Mouse (Mus musculus): ENCODE measurements around the gene Pigz. TPM values are rescaled to one million over a fixed set of nuclear protein-coding genes. Genes with fewer than 3 reads are reported as not detected.

Pigz gene
- polyA plus RNA-seq, 1 experiment from 2014 or later: 2.0 TPM

DNA sequence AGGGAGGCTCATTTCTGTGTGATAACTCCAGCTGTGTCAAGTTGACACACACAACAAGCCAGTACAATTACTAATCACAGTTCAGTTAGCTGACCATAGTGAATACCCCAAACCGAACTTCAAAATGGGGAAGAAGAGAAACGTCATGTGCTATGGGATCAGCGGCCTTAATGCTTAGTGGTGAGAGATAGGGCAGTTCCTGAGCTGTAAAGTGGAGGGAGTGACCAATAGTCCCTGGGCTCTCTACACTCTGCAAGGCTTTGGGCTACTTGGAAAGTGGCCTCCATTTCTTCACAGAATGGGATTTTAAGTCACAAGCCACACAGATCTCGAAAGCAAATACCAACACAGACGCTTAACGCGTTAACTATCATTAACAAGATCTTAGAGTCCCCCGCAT is 13.7 kb downstream of the Pigz start:
- DNase-seq: no peak
- Histone ChIP-seq H3K27ac (replicated peaks; ENCODE audit: low read depth, low read length) (peak overlapping the region; percentile 89; the same call in 1 of the 2 replicates), H3K4me3 (replicated peaks; ENCODE audit: low read depth, low read length) (peak overlapping the region; percentile 95), H3K27me3 (ENCODE audit: control insufficient read depth, insufficient read depth, low read length) (no peaks in the 10 kb centered on the region), H3K36me3 (ENCODE audit: control insufficient read depth, insufficient read depth, low read length) (peaks cover 13% of the 10 kb centered on the region), H3K9me3 (ENCODE audit: control insufficient read depth, low read length) (no peaks in the 10 kb centered on the region), H3K9ac (replicated peaks; ENCODE audit: low read length) (peak overlapping the region; percentile 90), H3K4me1 (ENCODE audit: control insufficient read depth, insufficient read depth, low read length) (peaks cover 24% of the 10 kb centered on the region), H3K4me2 (ENCODE audit: low read length) (peak overlapping the region; percentile 92)
- WGBS: 40% methylated on average over 8 of the region's 8 CpGs
- no peak for ATAC-seq (ENCODE audit: low FRiP score, low TSS enrichment)

DNA sequence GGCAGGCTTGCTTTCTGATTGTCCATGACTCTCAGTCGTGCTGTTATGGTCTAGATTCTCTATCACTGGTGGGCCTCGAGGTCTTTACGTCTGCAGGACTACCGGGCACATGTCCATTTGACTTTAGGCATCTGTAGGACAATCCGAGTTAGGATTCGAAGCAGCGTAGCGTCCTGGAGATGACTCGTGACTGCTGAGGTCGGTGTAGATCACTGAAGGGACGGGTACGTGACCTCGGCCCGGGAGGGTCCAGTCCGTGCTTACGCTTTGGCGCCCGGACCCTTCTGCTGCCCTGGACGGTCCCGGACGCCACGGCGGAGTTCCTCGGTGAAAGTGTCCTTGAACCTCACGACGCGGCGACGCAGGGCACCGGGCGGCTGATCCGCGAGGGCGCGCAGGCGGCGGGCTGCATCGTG is 14.3 kb downstream of the Pigz start:
- H3K27ac ChIP-seq (replicated peaks; ENCODE audit: low read depth, low read length): peak overlapping the region; percentile 89
- H3K9me3 ChIP-seq (ENCODE audit: control insufficient read depth, low read length): no peaks in the 10 kb centered on the region
- no peak for DNase-seq
- H3K9ac ChIP-seq (replicated peaks; ENCODE audit: low read length): peak overlapping the region; percentile 90
- peak; percentile 63; the same call in 1 of the 2 replicates for ATAC-seq (ENCODE audit: low FRiP score, low TSS enrichment)
- under 1% methylated on average over 38 of the region's 38 CpGs for WGBS
- peaks cover 24% of the 10 kb centered on the region for H3K4me1 ChIP-seq (ENCODE audit: control insufficient read depth, insufficient read depth, low read length)
- H3K4me3 ChIP-seq (replicated peaks; ENCODE audit: low read depth, low read length): peak overlapping the region; percentile 95
- no peaks in the 10 kb centered on the region for H3K27me3 ChIP-seq (ENCODE audit: control insufficient read depth, insufficient read depth, low read length)
- peak overlapping the region; percentile 92 for H3K4me2 ChIP-seq (ENCODE audit: low read length)
- H3K36me3 ChIP-seq (ENCODE audit: control insufficient read depth, insufficient read depth, low read length): peaks cover 15% of the 10 kb centered on the region

DNA sequence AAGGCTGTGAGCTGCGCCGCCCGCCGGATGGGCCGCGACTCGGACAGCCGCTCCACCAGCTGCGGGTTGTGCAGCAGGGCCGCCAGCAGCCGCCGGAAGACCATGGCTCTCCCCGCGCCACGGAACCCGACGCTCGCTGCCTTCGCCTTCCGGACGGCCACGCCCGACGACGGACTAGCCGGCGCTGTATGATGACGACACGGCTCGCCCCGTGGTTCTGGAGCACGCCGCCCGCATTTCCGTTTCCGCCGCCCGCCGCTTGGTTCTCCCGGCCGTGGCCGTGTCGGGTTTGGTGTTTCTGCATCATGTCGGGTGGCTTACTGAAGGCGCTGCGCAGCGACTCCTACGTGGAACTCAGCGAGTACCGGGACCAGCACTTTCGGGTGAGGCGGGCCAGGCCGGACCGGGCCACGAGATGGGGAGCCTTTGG is 14.7 kb downstream of the Pigz start, which contains the start of the genes 0610012G03Rik and Ncbp2:
Gene 0610012G03Rik (minus strand): TSS at position 150 of the 430 bp plus-strand sequence.
Gene Ncbp2 (plus strand): TSS at position 169 of the 430 bp plus-strand sequence.
- peaks cover 15% of the 10 kb centered on the region for H3K36me3 ChIP-seq (ENCODE audit: control insufficient read depth, insufficient read depth, low read length)
- H3K4me2 ChIP-seq (ENCODE audit: low read length): peak within 1 kb of the TSS; percentile 92
- no peaks in the 10 kb centered on the region for H3K9me3 ChIP-seq (ENCODE audit: control insufficient read depth, low read length)
- peak; percentile 99 for DNase-seq
- H3K27me3 ChIP-seq (ENCODE audit: control insufficient read depth, insufficient read depth, low read length): no peaks in the 10 kb centered on the region
- H3K4me3 ChIP-seq (replicated peaks; ENCODE audit: low read depth, low read length): peak within 1 kb of the TSS; percentile 95
- ATAC-seq (ENCODE audit: low FRiP score, low TSS enrichment): peak; percentile 91
- peak within 1 kb of the TSS; percentile 90 for H3K9ac ChIP-seq (replicated peaks; ENCODE audit: low read length)
- peak within 1 kb of the TSS; percentile 89 for H3K27ac ChIP-seq (replicated peaks; ENCODE audit: low read depth, low read length)
- H3K4me1 ChIP-seq (ENCODE audit: control insufficient read depth, insufficient read depth, low read length): peaks cover 24% of the 10 kb centered on the region
- under 1% methylated on average over 55 of the region's 55 CpGs for WGBS

DNA sequence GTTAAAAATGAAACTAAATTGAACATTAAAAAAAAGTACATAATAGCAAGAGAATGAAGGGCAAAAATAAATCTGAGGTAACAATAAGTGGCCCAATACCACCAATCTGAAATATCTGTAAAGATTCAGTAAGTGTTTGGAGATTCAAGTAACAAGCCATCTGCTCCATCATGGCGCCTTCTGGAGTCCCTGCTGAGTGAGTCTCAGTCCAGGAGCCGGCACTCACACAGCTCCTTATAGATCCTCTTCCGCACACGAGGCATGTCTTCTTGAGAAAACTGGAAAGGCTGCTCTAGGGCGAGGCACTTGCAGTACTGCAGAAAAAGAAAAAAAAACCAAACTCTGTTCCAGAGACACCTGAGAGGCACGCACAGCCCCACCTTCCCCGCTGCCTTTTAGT is 29.6 kb downstream of the Pigz start:
- Histone ChIP-seq H3K4me2 (ENCODE audit: low read length) (no peak overlapping the region), H3K27ac (replicated peaks; ENCODE audit: low read depth, low read length) (no peak overlapping the region), H3K27me3 (ENCODE audit: control insufficient read depth, insufficient read depth, low read length) (no peaks in the 10 kb centered on the region), H3K4me3 (replicated peaks; ENCODE audit: low read depth, low read length) (no peak overlapping the region), H3K9me3 (ENCODE audit: control insufficient read depth, low read length) (no peaks in the 10 kb centered on the region), H3K4me1 (ENCODE audit: control insufficient read depth, insufficient read depth, low read length) (no peaks in the 10 kb centered on the region), H3K9ac (replicated peaks; ENCODE audit: low read length) (no peak overlapping the region), H3K36me3 (ENCODE audit: control insufficient read depth, insufficient read depth, low read length) (peaks cover 78% of the 10 kb centered on the region)
- DNase-seq (no peak), ATAC-seq (ENCODE audit: low FRiP score, low TSS enrichment) (no peak)
- WGBS: 90% methylated on average over 7 of the region's 7 CpGs

DNA sequence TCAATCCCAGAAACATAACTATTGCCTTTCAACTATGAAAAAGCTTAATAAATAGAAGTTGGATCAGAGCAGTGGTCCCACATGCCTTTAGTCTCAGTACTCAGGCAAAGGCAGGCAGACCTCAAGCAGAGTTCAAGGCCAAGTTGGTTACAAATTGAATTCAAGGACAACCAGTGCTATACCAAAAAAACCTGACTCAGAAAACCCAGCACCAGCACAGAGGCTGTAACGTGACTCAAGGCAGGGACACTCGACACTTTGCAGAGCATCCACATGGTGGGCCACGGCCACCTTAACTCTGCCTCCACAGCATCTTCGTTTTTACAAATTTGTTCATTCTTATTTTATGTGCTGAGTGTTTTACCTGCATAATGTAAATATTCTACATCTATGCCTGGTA is 41.6 kb downstream of the Pigz start:
- DNase-seq (no peak), ATAC-seq (ENCODE audit: low FRiP score, low TSS enrichment) (no peak)
- Histone ChIP-seq H3K4me2 (ENCODE audit: low read length) (no peak overlapping the region), H3K9ac (replicated peaks; ENCODE audit: low read length) (no peak overlapping the region), H3K36me3 (ENCODE audit: control insufficient read depth, insufficient read depth, low read length) (peaks cover 61% of the 10 kb centered on the region), H3K4me1 (ENCODE audit: control insufficient read depth, insufficient read depth, low read length) (no peaks in the 10 kb centered on the region), H3K27me3 (ENCODE audit: control insufficient read depth, insufficient read depth, low read length) (no peaks in the 10 kb centered on the region), H3K9me3 (ENCODE audit: control insufficient read depth, low read length) (no peaks in the 10 kb centered on the region), H3K4me3 (replicated peaks; ENCODE audit: low read depth, low read length) (no peak overlapping the region), H3K27ac (replicated peaks; ENCODE audit: low read depth, low read length) (no peak overlapping the region)
- 94% methylated on average over 4 of the region's 4 CpGs for WGBS

DNA sequence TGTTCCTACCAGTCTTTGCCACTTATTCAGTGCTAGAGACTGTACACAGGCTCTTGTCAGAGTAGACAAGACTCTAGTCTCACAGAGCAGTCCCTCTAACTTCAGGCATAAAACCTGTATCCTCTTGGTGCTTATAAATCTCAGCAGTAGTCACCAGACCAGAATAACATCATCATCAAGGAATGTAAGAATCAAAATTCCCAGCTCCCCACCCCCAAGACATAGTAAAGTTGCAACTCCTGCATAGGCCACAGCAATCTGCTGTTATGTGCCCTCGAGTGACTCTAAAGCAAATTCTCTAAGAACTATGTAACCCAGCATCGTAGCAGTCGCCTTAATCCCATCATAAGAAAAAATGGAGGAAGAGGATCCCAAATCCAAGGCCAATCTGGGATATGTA is 45.9 kb downstream of the Pigz start:
- Histone ChIP-seq H3K27ac (replicated peaks; ENCODE audit: low read depth, low read length) (no peak overlapping the region), H3K4me2 (ENCODE audit: low read length) (no peak overlapping the region), H3K9me3 (ENCODE audit: control insufficient read depth, low read length) (no peaks in the 10 kb centered on the region), H3K27me3 (ENCODE audit: control insufficient read depth, insufficient read depth, low read length) (no peaks in the 10 kb centered on the region), H3K9ac (replicated peaks; ENCODE audit: low read length) (no peak overlapping the region), H3K36me3 (ENCODE audit: control insufficient read depth, insufficient read depth, low read length) (peaks cover 56% of the 10 kb centered on the region), H3K4me1 (ENCODE audit: control insufficient read depth, insufficient read depth, low read length) (no peaks in the 10 kb centered on the region), H3K4me3 (replicated peaks; ENCODE audit: low read depth, low read length) (no peak overlapping the region)
- ATAC-seq (ENCODE audit: low FRiP score, low TSS enrichment) (no peak), DNase-seq (no peak)
- 92% methylated on average over 3 of the region's 3 CpGs for WGBS

DNA sequence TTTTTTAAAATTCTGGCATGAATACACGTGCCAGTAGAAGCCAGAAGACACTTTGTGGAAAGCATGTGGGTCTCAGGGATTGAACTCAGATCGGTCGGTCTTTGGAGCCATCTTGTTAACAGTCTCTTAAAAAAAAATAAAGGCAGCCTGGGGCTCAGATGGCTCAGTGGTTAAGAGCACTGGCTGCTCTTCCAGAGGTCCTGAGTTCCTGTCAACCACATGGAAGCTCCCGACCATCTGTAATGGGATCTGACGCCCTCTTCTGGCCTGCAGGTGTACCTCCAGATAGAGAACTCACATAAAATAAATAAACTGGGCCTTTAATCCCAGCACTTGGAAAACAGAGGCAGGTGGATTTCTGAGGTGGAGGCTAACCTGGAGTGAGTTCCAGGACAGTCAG is 47.3 kb downstream of the Pigz start:
- H3K4me3 ChIP-seq (replicated peaks; ENCODE audit: low read depth, low read length): no peak overlapping the region
- no peak overlapping the region for H3K4me2 ChIP-seq (ENCODE audit: low read length)
- H3K27me3 ChIP-seq (ENCODE audit: control insufficient read depth, insufficient read depth, low read length): no peaks in the 10 kb centered on the region
- H3K36me3 ChIP-seq (ENCODE audit: control insufficient read depth, insufficient read depth, low read length): peaks cover 55% of the 10 kb centered on the region
- H3K9ac ChIP-seq (replicated peaks; ENCODE audit: low read length): no peak overlapping the region
- H3K4me1 ChIP-seq (ENCODE audit: control insufficient read depth, insufficient read depth, low read length): no peaks in the 10 kb centered on the region
- H3K27ac ChIP-seq (replicated peaks; ENCODE audit: low read depth, low read length): no peak overlapping the region
- ATAC-seq (ENCODE audit: low FRiP score, low TSS enrichment) (no peak), DNase-seq (no peak)
- no peaks in the 10 kb centered on the region for H3K9me3 ChIP-seq (ENCODE audit: control insufficient read depth, low read length)
- WGBS: 77% methylated on average over 5 of the region's 5 CpGs

DNA sequence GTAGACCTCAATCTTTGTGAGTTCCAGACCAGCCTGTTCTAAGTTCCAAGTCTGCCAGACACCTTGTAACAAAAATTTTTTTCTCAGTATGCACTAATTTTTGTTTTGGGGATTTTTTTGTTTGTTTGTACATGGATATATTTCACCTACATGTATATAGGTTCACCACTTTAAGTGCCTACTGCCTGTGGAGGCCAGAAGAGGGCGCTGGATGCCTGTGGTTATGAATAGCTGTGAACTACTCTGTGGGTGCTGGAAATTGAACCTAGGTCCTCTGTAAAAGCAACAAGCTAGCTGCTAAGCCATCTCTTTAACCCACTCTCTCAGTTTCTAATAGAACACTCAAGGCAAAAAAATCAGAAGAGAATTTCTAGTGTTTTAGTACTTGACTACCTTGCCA is 58.4 kb downstream of the Pigz start:
- ATAC-seq (ENCODE audit: low FRiP score, low TSS enrichment) (no peak), DNase-seq (no peak)
- Histone ChIP-seq H3K4me2 (ENCODE audit: low read length) (no peak overlapping the region), H3K36me3 (ENCODE audit: control insufficient read depth, insufficient read depth, low read length) (peaks cover 30% of the 10 kb centered on the region), H3K27me3 (ENCODE audit: control insufficient read depth, insufficient read depth, low read length) (no peaks in the 10 kb centered on the region), H3K9me3 (ENCODE audit: control insufficient read depth, low read length) (no peaks in the 10 kb centered on the region), H3K9ac (replicated peaks; ENCODE audit: low read length) (no peak overlapping the region), H3K4me1 (ENCODE audit: control insufficient read depth, insufficient read depth, low read length) (no peaks in the 10 kb centered on the region), H3K4me3 (replicated peaks; ENCODE audit: low read depth, low read length) (no peak overlapping the region), H3K27ac (replicated peaks; ENCODE audit: low read depth, low read length) (no peak overlapping the region)
- WGBS: 56% methylated on average over 1 of the region's 1 CpGs

DNA sequence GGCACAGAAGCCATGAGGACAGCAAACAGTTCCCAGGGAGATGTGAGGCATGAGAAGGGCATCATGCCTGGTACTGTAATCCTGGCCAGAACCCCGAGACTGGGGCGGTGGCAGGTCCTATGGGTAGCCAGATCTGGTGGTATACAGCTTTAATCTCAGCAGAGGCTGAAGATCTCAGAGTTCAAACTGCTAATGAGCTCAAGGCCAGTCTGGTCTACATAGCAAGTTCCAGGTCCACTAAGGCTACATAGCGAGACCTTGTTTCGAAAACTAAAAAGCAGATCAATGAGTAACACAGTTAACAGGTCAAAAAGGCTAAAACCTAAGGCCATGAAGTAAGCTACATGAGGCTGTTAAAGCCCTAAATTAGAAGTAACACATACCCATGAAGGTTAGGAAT is 59.5 kb downstream of the Pigz start:
- Histone ChIP-seq H3K4me1 (ENCODE audit: control insufficient read depth, insufficient read depth, low read length) (no peaks in the 10 kb centered on the region), H3K27me3 (ENCODE audit: control insufficient read depth, insufficient read depth, low read length) (no peaks in the 10 kb centered on the region), H3K4me2 (ENCODE audit: low read length) (no peak overlapping the region), H3K9ac (replicated peaks; ENCODE audit: low read length) (no peak overlapping the region), H3K36me3 (ENCODE audit: control insufficient read depth, insufficient read depth, low read length) (peaks cover 28% of the 10 kb centered on the region), H3K27ac (replicated peaks; ENCODE audit: low read depth, low read length) (no peak overlapping the region), H3K9me3 (ENCODE audit: control insufficient read depth, low read length) (no peaks in the 10 kb centered on the region), H3K4me3 (replicated peaks; ENCODE audit: low read depth, low read length) (no peak overlapping the region)
- ATAC-seq (ENCODE audit: low FRiP score, low TSS enrichment) (no peak), DNase-seq (no peak)
- WGBS: 97% methylated on average over 4 of the region's 4 CpGs
